7 mouse cellular contexts compared by ENCODE assay signal in genomic region chr2:142902905-142903895, GRCm38 (mm10). TPM values are rescaled to one million over a fixed set of nuclear protein-coding genes. Genes with fewer than 3 reads are reported as not detected.
DNase-seq lines count a peak whose midpoint lies in the region; ATAC-seq lines count a peak whose summit lies in the region.

No protein-coding gene starts in this region.

- peak overlapping the region; percentile 41 for H3K4me3 ChIP-seq in intestine, embryonic 16.5 days (ENCODE audit: low read length)
- H3K4me3 ChIP-seq in midbrain, embryonic 11.5 days (ENCODE audit: low read depth, low read length): peak overlapping the region; percentile 24

- intact Hi-C loops in left cerebral cortex, postnatal 36 days (cut with DNase I): loop anchor here (5.0 kb wide), 1 partner anchor 159 kb away; the partner anchor contains the start of gene Snrpb2

- H3K4me2 ChIP-seq in intestine, embryonic 16.5 days (ENCODE audit: low read depth, low read length): peak overlapping the region; percentile 80
- H3K4me2 ChIP-seq in midbrain, embryonic 11.5 days: peak overlapping the region; percentile 43

- peak; percentile 94 for DNase-seq in adrenal gland, adult 8-10 months
- peak; percentile 89 for DNase-seq in embryo, embryonic 9.5 days (ENCODE audit: extremely low spot score)
- peak; percentile 75 to 88 for DNase-seq in gastrocnemius, postnatal 4 days (ENCODE audit: low spot score in 2 of 2)
- DNase-seq in left cerebral cortex, postnatal 36 days (ENCODE audit: low spot score in 2 of 2): peak; percentile 95 to 96
- DNase-seq in midbrain, embryonic 11.5 days (ENCODE audit: low spot score, missing footprints): peak; percentile 97
- DNase-seq in skeletal muscle tissue, adult 2 months (ENCODE audit: low read depth, low spot score): peak; percentile 94

- H3K9ac ChIP-seq in intestine, embryonic 16.5 days (ENCODE audit: low read depth, low read length): peak overlapping the region; percentile 62
- peak overlapping the region; percentile 34 for H3K9ac ChIP-seq in midbrain, embryonic 11.5 days (ENCODE audit: low read length)

- H3K27ac ChIP-seq in intestine, embryonic 16.5 days (ENCODE audit: low read length): peak overlapping the region; percentile 52
- H3K27ac ChIP-seq in midbrain, embryonic 11.5 days (ENCODE audit: low read depth, low read length): no peak overlapping the region

- WGBS in intestine, embryonic 16.5 days: 5% methylated on average over 34 of the region's 34 CpGs
- WGBS in midbrain, embryonic 11.5 days: 10% methylated on average over 34 of the region's 34 CpGs

- peak; percentile 95 for ATAC-seq in intestine, embryonic 16.5 days
- ATAC-seq in midbrain, embryonic 11.5 days (ENCODE audit: low FRiP score): peak; percentile 94

- H3K27me3 ChIP-seq in intestine, embryonic 16.5 days (replicated peaks; ENCODE audit: control insufficient read depth, insufficient read depth, low read length): no peaks in the 10 kb centered on the region
- no peaks in the 10 kb centered on the region for H3K27me3 ChIP-seq in midbrain, embryonic 11.5 days (ENCODE audit: control insufficient read depth, insufficient read depth, low read length)

- no peaks in the 10 kb centered on the region for H3K36me3 ChIP-seq in intestine, embryonic 16.5 days (ENCODE audit: control insufficient read depth, insufficient read depth, low read length)
- no peaks in the 10 kb centered on the region for H3K36me3 ChIP-seq in midbrain, embryonic 11.5 days (ENCODE audit: control insufficient read depth, insufficient read depth, low read length)

- H3K9me3 ChIP-seq in intestine, embryonic 16.5 days (ENCODE audit: control insufficient read depth, low read length): no peaks in the 10 kb centered on the region
- H3K9me3 ChIP-seq in midbrain, embryonic 11.5 days (ENCODE audit: control insufficient read depth, low read length): no peaks in the 10 kb centered on the region

- H3K4me1 ChIP-seq in intestine, embryonic 16.5 days (ENCODE audit: control insufficient read depth, insufficient read depth, low read length): peaks cover 7% of the 10 kb centered on the region
- 0 out of 2 replicates have a peak, but pooled peaks cover 2% of the 10 kb centered on the region for H3K4me1 ChIP-seq in midbrain, embryonic 11.5 days (ENCODE audit: control insufficient read depth, insufficient read depth, low read length)

RNA-seq across cellular contexts. Expression of gene Kif16b, which starts 1.9 kb away (rescaled TPM):
- 10 to 100 TPM; 27.3 to 42.6 (median 38.4) TPM for total RNA-seq in adrenal gland, adult 8-10 months (2022)
- 10 to 100 TPM; 18.1 to 19.4 TPM for total RNA-seq in gastrocnemius, postnatal 4 days (2021)
- 11.1 and 11.5 TPM in 2 replicates for polyA plus RNA-seq in intestine, embryonic 16.5 days (2015; fragmentation: Nextera tagmentation; extraction: Ambion mirVana)
- 10 to 100 TPM; 12.6 to 13.8 TPM for total RNA-seq in left cerebral cortex, postnatal 36 days (2021)
- 5.2 and 6.4 TPM in 2 replicates for polyA plus RNA-seq in midbrain, embryonic 11.5 days (2014; fragmentation: Nextera tagmentation; extraction: Ambion mirVana)
